Mouse (Mus musculus) liver, postnatal 0 days (tissue): ENCODE measurements around the gene Dnase1l2. TPM values are rescaled to one million over a fixed set of nuclear protein-coding genes. Genes with fewer than 3 reads are reported as not detected.

Source experiments
- ATAC-seq: fragments of 200-750 bp; cut with Nextera tagmentation; 2 replicates; pipeline ENCODE4 v1.8.0; 2017; ENCODE audit warnings: mild to moderate bottlenecking, moderate library complexity
- DNase-seq: peaks from one replicate; pipeline ENCODE4 v3.0.0-alpha.2; 2016
- H3K27ac ChIP-seq: fragments of 300-500 bp; sonication (generic); 2 replicates; pipeline ENCODE4 v1.5.1; 2014; ENCODE audit warnings: antibody characterized with exemption, moderate library complexity, mild to moderate bottlenecking, low read depth
- H3K27me3 ChIP-seq: fragments of 300-500 bp; sonication (generic); 2 replicates; pipeline ENCODE4 v1.6.1; 2014; ENCODE audit warnings: low read length, control low read depth, mixed read lengths; ENCODE audit not compliant: insufficient read depth
- H3K36me3 ChIP-seq: fragments of 300-500 bp; sonication (generic); replicated peaks from 2 replicates; pipeline ENCODE4 v1.6.1; 2014; ENCODE audit warnings: mild to moderate bottlenecking, control low read depth, low read length, moderate library complexity, mixed read lengths; ENCODE audit not compliant: insufficient read depth
- H3K4me1 ChIP-seq: fragments of 300-500 bp; sonication (generic); 2 replicates; pipeline ENCODE4 v1.6.1; 2014; ENCODE audit warnings: antibody characterized with exemption, mild to moderate bottlenecking, control low read depth; ENCODE audit not compliant: insufficient read depth
- H3K4me2 ChIP-seq: fragments of 300-500 bp; sonication (generic); 2 replicates; pipeline ENCODE4 v1.6.1; 2014; ENCODE audit warnings: low read depth, mild to moderate bottlenecking, low read length, moderate library complexity, mixed read lengths
- H3K4me3 ChIP-seq: fragments of 300-500 bp; sonication (generic); 2 replicates; pipeline ENCODE4 v1.5.1; 2014; ENCODE audit warnings: low read depth, low read length
- H3K9ac ChIP-seq: fragments of 300-500 bp; sonication (generic); replicated peaks from 2 replicates; pipeline ENCODE4 v1.6.1; 2014; ENCODE audit warnings: mild to moderate bottlenecking, moderate library complexity
- H3K9me3 ChIP-seq: fragments of 300-500 bp; sonication (generic); 2 replicates; pipeline ENCODE4 v1.6.1; 2016; ENCODE audit warnings: mild to moderate bottlenecking, control low read depth, low read length, mixed read lengths
- CTCF ChIP-seq: sonication (generic); IDR thresholded peaks from 2 replicates; pipeline ENCODE4 v1.5.1; 2016; ENCODE audit warnings: antibody characterized with exemption, low read depth
- EP300 ChIP-seq: IDR thresholded peaks from 2 replicates; pipeline ENCODE4 v1.6.1; 2016; ENCODE audit warnings: antibody characterized with exemption, low read depth, mild to moderate bottlenecking
- WGBS: fragments of 180-500 bp; shearing (Covaris S2); extraction: QIAGEN DNeasy Blood & Tissue Kit; methylation state at CpG from one replicate; pipeline ENCODE4 v1.1.7; 2014; ENCODE audit not compliant: insufficient replicate concordance; 5-methylcytosine and 5-hydroxymethylcytosine counted together
- polyA plus RNA-seq: library from polyadenylated mRNA; unstranded; fragments of >200 nt; fragmentation: Nextera tagmentation; extraction: Ambion mirVana; gene quantifications from 2 replicates; pipeline ENCODE4 v1.2.1, GENCODE M21; 2015

Gene Dnase1l2
- polyA plus RNA-seq, 1 experiment from 2014 or later, result 0.35 TPM

- peaks cover 39% of the 10 kb centered on the region for H3K36me3 ChIP-seq
- no peak for TF ChIP-seq CTCF
- no peak for TF ChIP-seq EP300
- peak within 1 kb of the TSS; percentile 95 for H3K4me2 ChIP-seq
- WGBS, result 82% methylated on average over 6 of the region's 6 CpGs
- H3K4me3 ChIP-seq, result no peak within 1 kb of the TSS
- H3K27ac ChIP-seq, result no peak within 1 kb of the TSS
- no peak for DNase-seq
- no peak within 1 kb of the TSS for H3K9ac ChIP-seq
- no peak for ATAC-seq
- H3K27me3 ChIP-seq, result no peaks in the 10 kb centered on the region
- no peaks in the 10 kb centered on the region for H3K9me3 ChIP-seq
- peaks cover 26% of the 10 kb centered on the region for H3K4me1 ChIP-seq
Measured at GRCm38 (mm10) chr17:24473612-24474275, 30.8 kb upstream of the Dnase1l2 start, which contains the start of gene Bricd5. TSS of gene Bricd5 (plus strand) at chr17:24473884.

GRCm38 (mm10) chr17:24472512-24472911 is 29.6 kb upstream of the Dnase1l2 start:
- H3K9ac ChIP-seq, result peak overlapping the region; percentile 90
- H3K36me3 ChIP-seq, result peaks cover 39% of the 10 kb centered on the region
- peaks cover 17% of the 10 kb centered on the region for H3K4me1 ChIP-seq
- ATAC-seq (no peak), DNase-seq (no peak)
- H3K27ac ChIP-seq, result no peak overlapping the region
- H3K4me3 ChIP-seq, result peak overlapping the region; percentile 88; the same call in 1 of the 2 replicates
- no peaks in the 10 kb centered on the region for H3K9me3 ChIP-seq
- TF ChIP-seq CTCF (no peak), EP300 (no peak)
- WGBS, result 76% methylated on average over 4 of the region's 4 CpGs
- H3K27me3 ChIP-seq, result no peaks in the 10 kb centered on the region
- peak overlapping the region; percentile 95 for H3K4me2 ChIP-seq

DNA sequence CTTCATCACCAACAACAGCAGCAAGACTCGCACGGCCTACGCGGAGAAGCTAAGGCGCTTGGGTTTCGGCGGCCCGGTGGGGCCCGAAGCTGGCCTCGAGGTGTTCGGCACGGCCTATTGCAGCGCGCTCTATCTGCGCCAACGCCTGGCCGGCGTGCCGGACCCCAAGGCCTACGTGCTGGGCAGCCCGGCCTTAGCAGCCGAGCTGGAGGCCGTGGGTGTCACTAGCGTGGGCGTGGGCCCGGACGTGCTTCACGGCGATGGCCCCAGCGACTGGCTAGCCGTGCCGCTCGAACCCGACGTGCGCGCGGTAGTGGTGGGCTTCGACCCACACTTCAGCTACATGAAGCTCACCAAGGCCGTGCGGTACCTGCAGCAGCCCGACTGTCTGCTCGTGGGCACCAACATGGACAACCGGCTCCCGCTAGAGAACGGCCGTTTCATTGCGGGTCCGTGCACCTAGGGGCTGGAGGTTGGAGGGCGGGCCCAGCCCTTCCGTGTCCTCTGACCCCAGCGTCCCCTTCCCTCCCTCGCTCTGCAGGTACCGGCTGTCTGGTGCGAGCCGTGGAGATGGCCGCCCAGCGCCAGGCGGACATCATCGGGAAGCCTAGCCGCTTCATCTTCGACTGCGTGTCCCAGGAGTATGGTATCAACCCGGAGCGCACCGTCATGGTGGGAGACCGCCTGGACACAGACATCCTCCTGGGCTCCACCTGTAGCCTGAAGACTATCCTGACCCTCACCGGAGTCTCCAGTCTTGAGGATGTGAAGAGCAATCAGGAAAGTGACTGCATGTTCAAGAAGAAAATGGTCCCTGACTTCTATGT is 28.0 kb upstream of the Dnase1l2 start:
- peaks cover 26% of the 10 kb centered on the region for H3K36me3 ChIP-seq
- H3K27me3 ChIP-seq, result no peaks in the 10 kb centered on the region
- peak; percentile 35 for ATAC-seq
- WGBS, result under 1% methylated on average over 66 of the region's 68 CpGs
- H3K9me3 ChIP-seq, result no peaks in the 10 kb centered on the region
- peak overlapping the region; percentile 88 for H3K4me3 ChIP-seq
- no peak for TF ChIP-seq CTCF
- TF ChIP-seq EP300, result no peak
- peak overlapping the region; percentile 95 for H3K4me2 ChIP-seq
- peaks cover 17% of the 10 kb centered on the region for H3K4me1 ChIP-seq
- peak overlapping the region; percentile 90 for H3K9ac ChIP-seq
- DNase-seq, result peak; percentile 56
- peak overlapping the region; percentile 83 for H3K27ac ChIP-seq

- Histone ChIP-seq H3K4me3 (peak within 1 kb of the TSS; percentile 88), H3K4me1 (peaks cover 17% of the 10 kb centered on the region), H3K4me2 (peak within 1 kb of the TSS; percentile 95), H3K9me3 (no peaks in the 10 kb centered on the region), H3K27ac (peak within 1 kb of the TSS; percentile 83), H3K36me3 (peaks cover 17% of the 10 kb centered on the region), H3K27me3 (no peaks in the 10 kb centered on the region), H3K9ac (peak within 1 kb of the TSS; percentile 90)
- TF ChIP-seq CTCF (no peak), EP300 (no peak; the same call in 1 of the 2 replicates)
- peak; percentile 99 for DNase-seq
- WGBS, result under 1% methylated on average over 60 of the region's 75 CpGs
- peak; percentile 99 for ATAC-seq
Measured at GRCm38 (mm10) chr17:24469910-24470602, 27.2 kb upstream of the Dnase1l2 start, which contains the start of the genes E4f1 and Pgp. TSS of gene E4f1 (minus strand) at chr17:24470313. TSS of gene Pgp (plus strand) at chr17:24470392.

GRCm38 (mm10) chr17:24469336-24469909 is 26.5 kb upstream of the Dnase1l2 start:
- peak overlapping the region; percentile 95 for H3K4me2 ChIP-seq
- H3K27me3 ChIP-seq, result no peaks in the 10 kb centered on the region
- DNase-seq (no peak), ATAC-seq (no peak)
- H3K9me3 ChIP-seq, result no peaks in the 10 kb centered on the region
- peak overlapping the region; percentile 83 for H3K27ac ChIP-seq
- peak overlapping the region; percentile 88 for H3K4me3 ChIP-seq
- 19% methylated on average over 7 of the region's 7 CpGs for WGBS
- no peak for TF ChIP-seq CTCF
- TF ChIP-seq EP300, result no peak
- peak overlapping the region; percentile 90 for H3K9ac ChIP-seq
- H3K36me3 ChIP-seq, result peaks cover 11% of the 10 kb centered on the region
- peaks cover 17% of the 10 kb centered on the region for H3K4me1 ChIP-seq
